Mouse (Mus musculus) granulocyte monocyte progenitor cell, adult 5-6 weeks (primary cell): ENCODE measurements at regions not wholly inside any gene's neighbourhood (a gene's known extent, or its start where the extent isn't known, plus 50 kb on each side); places are given as distances from the start of the nearest gene placed in this dataset.
"Not testable (repeated sequence)": the region's sequence is repeated elsewhere in the genome, so short reads cannot be mapped to it uniquely, and the experiment has no call there.

Experiments
- ATAC-seq: replicated peaks from 2 replicates; pipeline ENCODE4 v1.8.0; 2016; ENCODE audit warnings: mild to moderate bottlenecking, moderate TSS enrichment, inconsistent platforms; ENCODE audit not compliant: poor library complexity, severe bottlenecking

GRCm38 (mm10) chr16:55589382-55589956 is 249.2 kb downstream of the Nfkbiz start:
- ATAC-seq = peak; percentile 12; the same call in 1 of the 2 replicates

DNA sequence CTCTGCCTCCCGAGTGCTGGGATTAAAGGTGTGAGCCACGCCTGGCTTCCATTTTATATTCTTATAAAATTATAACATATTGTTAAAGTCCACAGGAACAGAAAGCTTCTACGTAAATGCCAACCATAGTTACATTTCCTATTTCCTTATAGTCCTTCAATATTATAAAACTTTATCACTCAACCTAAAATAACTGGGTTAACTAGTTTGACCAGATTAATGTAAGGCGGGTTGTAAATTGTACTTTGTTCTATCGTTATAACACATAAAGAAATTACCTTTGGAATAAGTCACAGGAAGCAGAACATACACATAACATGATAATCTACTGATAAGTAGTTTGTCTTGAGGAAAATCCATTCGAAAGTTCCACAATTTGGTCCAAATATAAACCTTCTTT is 251.6 kb downstream of the Nfkbiz start:
- ATAC-seq = no peak

DNA sequence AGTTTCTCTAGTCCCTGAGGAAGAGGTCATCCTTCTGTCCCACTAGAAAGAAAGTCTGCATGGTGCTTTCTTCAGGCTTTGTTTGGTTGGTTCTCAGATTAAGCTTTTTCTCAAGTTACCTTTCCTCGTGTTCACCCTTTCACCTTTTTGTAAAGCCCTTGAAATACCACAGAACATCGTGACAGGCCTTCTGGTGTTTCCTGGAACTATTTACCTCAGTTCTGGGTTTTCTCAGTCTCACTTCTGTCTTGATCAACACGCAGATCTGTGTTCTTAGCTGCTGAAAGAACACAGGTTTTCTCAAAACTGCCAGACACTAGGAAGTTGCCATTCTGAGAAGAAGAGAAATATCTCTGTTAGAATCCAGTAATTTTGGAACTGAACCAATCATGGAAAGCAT is 255.8 kb downstream of the Nfkbiz start:
- no peak for ATAC-seq

- no peak for ATAC-seq
These were observed 256.7 kb downstream of the Nfkbiz start for GRCm38 (mm10) chr16:55582029-55582428.

- ATAC-seq = no peak
These were observed 257.9 kb downstream of the Nfkbiz start for GRCm38 (mm10) chr16:55580827-55581226.

GRCm38 (mm10) chr16:55578686-55579085 is 260.0 kb downstream of the Nfkbiz start:
- ATAC-seq = no peak

DNA sequence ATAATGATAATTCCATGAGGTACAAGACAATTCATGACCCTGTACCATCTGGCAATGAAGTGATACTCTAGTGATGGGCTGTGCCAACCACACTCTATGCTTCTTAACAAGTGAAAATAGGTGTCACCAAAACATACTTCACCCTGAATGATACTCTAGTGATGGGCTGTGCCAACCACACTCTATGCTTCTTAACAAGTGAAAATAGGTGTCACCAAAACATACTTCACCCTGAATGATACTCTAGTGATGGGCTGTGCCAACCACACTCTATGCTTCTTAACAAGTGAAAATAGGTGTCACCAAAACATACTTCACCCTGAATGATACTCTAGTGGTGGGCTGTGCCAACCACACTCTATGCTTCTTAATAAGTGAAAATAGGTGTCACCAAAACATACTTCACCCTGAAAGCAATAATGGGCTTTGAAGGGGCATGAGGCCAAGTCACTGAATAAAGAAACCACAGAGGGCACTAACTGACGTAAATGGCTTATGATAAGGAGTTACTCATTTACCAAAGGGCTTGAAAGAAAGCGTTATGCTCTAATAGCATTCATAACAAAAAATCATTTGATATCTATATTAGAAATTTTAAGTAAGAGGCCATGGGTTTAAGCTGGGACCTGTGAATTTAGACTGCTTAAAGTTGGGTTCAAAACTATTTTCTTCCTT is 263.0 kb downstream of the Nfkbiz start:
- not testable (repeated sequence) for ATAC-seq

DNA sequence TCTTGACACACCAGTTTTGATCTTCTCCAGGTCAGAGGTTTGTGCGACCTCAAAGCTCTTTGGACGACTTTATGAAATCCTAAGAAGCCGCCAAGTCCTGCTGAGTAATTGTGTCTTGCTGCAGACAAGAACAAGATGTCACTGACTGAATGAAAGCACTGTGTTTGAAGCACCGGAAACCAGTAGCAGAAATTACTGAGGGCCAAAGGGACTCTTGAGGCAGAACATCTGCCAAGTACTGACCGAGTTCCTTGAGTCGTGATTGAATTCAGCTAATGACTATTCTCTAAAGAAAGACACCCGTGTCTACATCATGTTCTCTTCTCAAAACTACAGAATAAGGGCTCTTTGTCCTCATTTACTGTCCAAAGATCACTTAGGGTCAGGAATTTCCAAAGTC is 267.6 kb downstream of the Nfkbiz start:
- no peak for ATAC-seq

DNA sequence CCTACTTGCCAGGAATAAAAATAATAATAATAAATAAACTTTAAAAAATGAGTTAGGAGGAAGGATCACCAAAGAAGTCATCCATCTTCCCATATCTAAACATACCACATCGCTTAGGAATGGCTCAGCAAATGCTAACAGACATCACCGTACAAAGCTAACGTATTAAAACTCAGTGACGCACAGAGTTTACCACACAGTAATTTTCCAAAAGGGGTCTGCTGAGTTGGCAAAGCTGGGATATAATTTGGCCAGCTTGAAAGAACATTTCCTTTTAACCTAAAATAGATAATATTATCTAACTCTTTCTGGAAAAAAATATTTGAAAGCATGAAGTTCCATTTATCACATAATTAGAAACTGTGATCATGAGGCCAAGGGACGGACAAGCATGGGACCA is 268.6 kb downstream of the Nfkbiz start:
- no peak for ATAC-seq

- no peak for ATAC-seq
These were observed 258.2 kb upstream of the Zpld1 start for GRCm38 (mm10) chr16:55555821-55556535.

DNA sequence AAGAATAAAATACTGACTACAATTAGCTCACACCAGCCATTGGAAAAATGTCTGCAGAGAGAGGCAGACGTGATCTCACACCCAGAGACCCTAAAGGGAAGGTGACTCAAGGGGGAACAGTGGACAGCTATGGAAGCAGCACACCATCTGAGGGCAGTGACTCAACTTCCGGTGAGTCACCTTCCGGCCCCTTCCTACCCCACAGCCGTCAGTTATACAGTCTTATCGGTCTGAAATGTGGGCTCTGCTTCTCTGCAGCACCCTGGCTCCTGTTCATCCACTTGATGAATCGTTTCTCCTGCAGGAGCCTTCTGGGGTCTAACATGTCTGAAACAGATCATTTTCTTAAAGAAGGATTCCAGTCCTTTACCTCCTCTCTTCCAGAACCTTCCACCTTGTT is 257.4 kb upstream of the Zpld1 start:
- peak; percentile 95 for ATAC-seq

DNA sequence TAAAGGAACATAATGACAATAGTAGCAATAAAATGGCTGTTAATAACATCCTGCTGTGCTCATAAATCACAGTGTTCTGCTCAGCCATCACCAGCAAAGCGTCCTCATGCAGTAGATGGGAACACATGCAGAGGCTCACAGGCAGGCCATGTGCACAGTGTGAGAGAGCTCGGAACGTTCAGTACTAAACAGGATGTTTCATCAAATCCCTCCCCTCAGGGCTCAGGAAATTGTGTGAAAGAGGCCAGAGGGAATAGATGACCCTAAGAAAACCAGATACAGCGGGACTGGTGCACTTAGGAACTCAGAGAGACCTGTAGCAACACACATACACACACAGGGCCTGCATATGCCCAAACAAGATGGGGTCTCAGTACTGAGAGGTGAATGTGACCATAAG is 256.1 kb upstream of the Zpld1 start:
- peak; percentile 9; the same call in 1 of the 2 replicates for ATAC-seq

DNA sequence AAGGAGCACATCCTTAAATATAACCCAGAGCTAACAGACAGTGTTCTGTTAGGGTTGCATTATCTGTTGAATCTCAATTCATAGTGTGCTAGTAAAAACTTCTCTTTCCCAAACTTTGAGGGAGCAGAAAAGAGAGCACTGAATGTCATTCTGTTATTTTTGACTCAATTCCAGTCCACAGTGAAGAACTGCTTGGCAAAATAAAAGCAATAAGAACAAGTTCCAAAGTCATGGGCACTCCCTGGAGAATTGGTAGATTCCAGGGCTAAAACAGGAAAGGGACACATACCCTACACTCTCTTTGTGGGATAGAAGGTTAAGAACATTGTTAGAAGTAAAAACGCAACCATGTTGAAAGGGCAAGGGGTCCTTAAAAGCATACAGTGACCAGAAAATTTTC is 253.6 kb upstream of the Zpld1 start:
- no peak for ATAC-seq

DNA sequence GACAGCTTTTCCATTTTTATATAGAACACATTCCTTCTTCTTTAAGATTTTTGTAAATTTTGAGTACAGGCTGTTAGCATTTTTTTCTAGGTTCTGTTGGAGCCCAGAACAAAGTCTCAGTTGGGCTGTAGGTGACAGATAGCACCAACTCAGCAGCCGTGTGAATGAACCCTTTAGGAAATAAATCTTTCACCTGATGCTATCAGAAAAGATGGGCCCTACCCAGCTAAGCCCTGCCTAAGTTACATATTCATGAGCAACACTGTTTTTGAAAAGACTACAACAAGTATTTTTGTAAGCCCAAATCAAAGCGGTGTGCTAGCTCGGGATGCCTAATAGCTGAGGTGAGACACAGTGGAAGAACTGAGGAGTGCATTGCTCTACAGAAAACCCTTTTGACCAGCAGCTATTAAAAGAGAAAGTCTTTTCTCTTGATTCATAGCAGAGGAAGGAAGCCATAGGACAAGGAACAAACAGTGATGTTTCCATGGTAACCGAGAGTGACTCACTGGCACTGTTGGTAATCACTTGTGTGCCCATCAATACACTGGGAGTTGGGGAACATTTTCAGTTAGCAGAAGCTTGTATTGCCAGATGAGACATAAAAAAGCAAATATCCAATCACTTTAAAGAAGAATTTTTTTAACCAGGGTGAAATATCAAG is 253.0 kb upstream of the Zpld1 start:
- ATAC-seq = peak; percentile 85

- ATAC-seq = no peak
These were observed 249.3 kb upstream of the Zpld1 start for GRCm38 (mm10) chr16:55547095-55547494.

GRCm38 (mm10) chr16:55540336-55541015 is 242.7 kb upstream of the Zpld1 start:
- ATAC-seq = no peak

DNA sequence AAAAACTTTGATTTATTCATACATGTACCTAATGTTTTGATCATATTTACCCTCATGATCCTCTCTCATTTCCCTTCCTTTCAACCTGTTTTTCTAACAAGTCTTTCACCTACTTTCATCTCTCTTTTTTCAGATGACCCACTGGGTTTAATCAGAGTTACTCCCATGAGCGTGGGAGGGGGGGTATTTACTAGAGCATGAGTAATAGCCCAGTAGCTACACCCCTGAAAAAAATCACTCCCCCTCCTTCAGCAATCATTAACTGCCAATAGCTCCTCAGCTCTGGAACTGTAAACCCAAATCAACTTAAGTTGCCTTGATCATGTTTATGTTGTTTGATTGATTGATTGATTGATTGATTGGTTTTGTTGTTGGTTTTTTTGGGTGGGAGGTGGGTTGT is 241.4 kb upstream of the Zpld1 start:
- no peak for ATAC-seq

DNA sequence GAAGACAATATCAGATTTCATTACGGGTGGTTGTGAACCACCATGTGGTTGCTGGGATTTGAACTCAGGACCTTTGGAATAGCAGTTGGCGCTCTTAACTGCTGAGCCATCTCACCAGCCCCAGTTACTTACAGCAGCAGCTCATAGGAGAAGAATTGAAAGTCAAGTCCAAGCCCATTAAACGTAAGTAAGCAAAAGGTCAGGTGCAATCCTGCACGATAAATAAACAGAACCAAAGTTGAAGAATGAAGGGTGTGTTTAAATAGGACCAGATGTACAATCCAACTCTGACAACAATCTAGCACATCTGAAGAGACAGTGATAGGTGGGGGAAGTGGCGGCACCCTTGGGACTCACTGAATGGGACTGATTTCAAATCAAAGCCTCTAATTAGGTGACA is 239.8 kb upstream of the Zpld1 start:
- ATAC-seq = no peak

DNA sequence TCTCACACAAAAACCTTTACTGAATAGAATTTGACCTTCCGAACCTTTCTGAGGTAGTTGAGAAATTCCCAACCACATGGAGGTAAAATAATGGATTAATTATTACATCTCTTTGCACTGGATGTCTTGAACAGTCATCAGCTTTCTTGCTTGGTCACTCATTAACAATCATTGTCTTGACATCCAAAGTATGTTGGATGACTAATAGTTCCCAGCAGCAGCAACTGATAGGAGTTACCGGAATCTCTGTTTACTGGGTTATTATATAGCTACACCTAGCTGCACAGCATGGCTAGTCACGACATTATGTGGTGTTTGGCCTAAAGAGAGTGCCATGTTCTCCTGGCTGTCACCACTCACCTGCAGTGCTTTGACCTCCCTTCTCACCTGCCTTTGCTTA is 234.9 kb upstream of the Zpld1 start:
- no peak for ATAC-seq

DNA sequence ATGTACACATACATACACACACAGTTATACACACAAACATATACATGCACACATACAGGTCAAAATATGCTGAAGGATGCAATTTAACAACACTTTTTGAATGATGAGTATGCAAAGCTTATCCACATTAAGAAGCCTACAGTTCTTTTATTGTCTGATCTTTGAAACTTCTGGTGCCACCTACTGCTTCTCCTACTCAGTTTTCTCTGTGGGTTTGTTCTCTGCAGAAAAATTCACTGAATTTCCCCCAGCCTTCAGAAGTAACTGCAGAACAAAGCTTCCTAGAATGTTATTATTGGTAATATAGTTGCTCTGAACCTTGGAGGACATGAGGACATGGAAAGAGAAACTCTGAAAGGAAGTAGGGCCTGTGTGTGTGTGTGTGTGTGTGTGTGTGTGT is 233.1 kb upstream of the Zpld1 start:
- no peak for ATAC-seq

DNA sequence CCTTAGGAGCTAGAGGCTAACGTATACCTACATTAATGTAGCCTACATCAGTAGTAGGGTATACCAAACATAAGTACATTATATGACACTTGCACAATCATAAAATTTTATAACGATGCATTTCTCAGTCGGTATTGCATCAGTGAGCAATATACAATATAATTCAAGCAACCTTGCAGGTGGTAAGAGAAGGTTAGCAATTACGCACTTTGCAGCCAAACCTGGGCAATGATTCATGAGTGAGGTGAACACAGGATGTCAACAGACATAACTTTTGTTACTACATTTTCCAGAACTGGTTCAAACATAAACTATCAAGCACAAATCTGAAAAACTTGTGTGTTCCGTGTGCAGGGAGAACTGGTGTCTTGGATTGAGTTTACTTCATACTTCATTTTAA is 229.9 kb upstream of the Zpld1 start:
- no peak for ATAC-seq
